Mouse (Mus musculus) kidney, postnatal 36 days (tissue): ENCODE measurements around the gene Hfm1.

ENCODE experiments used
- DNase-seq, 2 experiments: peaks; one replicate each; pipeline ENCODE4 v3.0.0; 2021 to 2022; ENCODE audit warnings: mixed read lengths in 2 of 2

Hfm1 gene

GRCm38 (mm10) chr5:106925488-106926368 is at the start of gene Hfm1:
Gene Hfm1, minus strand, starts transcription at chr5:106926321.
- peak in 1 of 2 experiments; percentile 53 for DNase-seq

GRCm38 (mm10) chr5:106973883-106974282 is 47.8 kb upstream of the Hfm1 start:
- DNase-seq = no peak

GRCm38 (mm10) chr5:106967578-106967977 is 41.5 kb upstream of the Hfm1 start:
- no peak for DNase-seq

GRCm38 (mm10) chr5:106966443-106966842 is 40.3 kb upstream of the Hfm1 start:
- DNase-seq = no peak

GRCm38 (mm10) chr5:106964513-106965014 is 38.4 kb upstream of the Hfm1 start:
- DNase-seq = no peak

- peak; percentile 88 to 96 for DNase-seq
Observed at GRCm38 (mm10) chr5:106963584-106964512, 37.7 kb upstream of the Hfm1 start, which contains the start of gene Cdc7. Gene Cdc7, plus strand, starts transcription at chr5:106964322.

- no peak for DNase-seq
Observed at GRCm38 (mm10) chr5:106960451-106960850, 34.3 kb upstream of the Hfm1 start.

GRCm38 (mm10) chr5:106959031-106959430 is 32.9 kb upstream of the Hfm1 start:
- DNase-seq = peak; percentile 49 to 73

- DNase-seq = peak; percentile 22 to 33
Observed at GRCm38 (mm10) chr5:106956467-106956866, 30.3 kb upstream of the Hfm1 start.

GRCm38 (mm10) chr5:106948683-106949082 is 22.6 kb upstream of the Hfm1 start:
- DNase-seq = no peak

- DNase-seq = no peak
Observed at GRCm38 (mm10) chr5:106946342-106946741, 20.2 kb upstream of the Hfm1 start.

GRCm38 (mm10) chr5:106927996-106928395 is 1.9 kb upstream of the Hfm1 start:
- no peak for DNase-seq

GRCm38 (mm10) chr5:106926369-106926686 is 207 bp upstream of the Hfm1 start:
- no peak for DNase-seq

- DNase-seq = no peak
Observed at GRCm38 (mm10) chr5:106919315-106919714, 6.8 kb downstream of the Hfm1 start.

- DNase-seq = no peak
Observed at GRCm38 (mm10) chr5:106896879-106897278, 29.2 kb downstream of the Hfm1 start.

- peak; percentile 50 to 75 for DNase-seq
Observed at GRCm38 (mm10) chr5:106891773-106892172, 34.3 kb downstream of the Hfm1 start.

- no peak for DNase-seq
Observed at GRCm38 (mm10) chr5:106887303-106888071, 38.6 kb downstream of the Hfm1 start.

- no peak for DNase-seq
Observed at GRCm38 (mm10) chr5:106885517-106885916, 40.6 kb downstream of the Hfm1 start.

- no peak for DNase-seq
Observed at GRCm38 (mm10) chr5:106876438-106876837, 49.7 kb downstream of the Hfm1 start.

GRCm38 (mm10) chr5:106860415-106860814 is 65.7 kb downstream of the Hfm1 start:
- DNase-seq = peak; percentile 44 to 81

- DNase-seq = no peak
Observed at GRCm38 (mm10) chr5:106853284-106853683, 72.8 kb downstream of the Hfm1 start.

GRCm38 (mm10) chr5:106847045-106847444 is 79.1 kb downstream of the Hfm1 start:
- no peak for DNase-seq
